Mouse (Mus musculus) lung, adult 18-20 months (tissue): ENCODE data around the gene Arv1.

Experiments used
- DNase-seq, 2 experiments: peaks; one replicate each; pipeline ENCODE4 v3.0.0; 2022; ENCODE audit warnings: mixed read lengths in 2 of 2

Arv1 gene

GRCm38 (mm10) chr8:124721862-124722515 is at the start of gene Arv1, which contains the start of gene Ttc13:
Gene Arv1, plus strand, starts transcription at chr8:124722139.
Gene Ttc13, minus strand, starts transcription at chr8:124721983.
- DNase-seq: peak; percentile 97 to 98

DNA sequence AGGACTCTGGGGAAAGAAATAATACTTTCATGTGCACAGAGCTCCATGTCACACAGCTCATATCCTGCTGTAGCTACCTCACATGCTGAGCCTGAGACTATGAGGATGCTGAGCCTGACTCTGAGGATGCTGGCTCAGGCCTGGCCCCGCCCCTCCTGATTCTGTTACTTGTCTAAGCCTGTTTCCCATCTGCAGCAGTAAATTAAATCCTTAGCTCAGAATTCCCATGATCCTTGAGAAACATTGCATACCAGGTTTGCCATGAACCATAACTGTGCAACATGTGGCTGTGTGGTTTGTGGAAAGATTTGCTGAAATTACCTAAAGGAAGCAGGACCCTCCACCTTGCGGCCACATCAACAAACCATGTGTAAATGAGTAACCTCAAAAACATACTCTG is 49.6 kb upstream of the Arv1 start:
- DNase-seq: no peak

DNA sequence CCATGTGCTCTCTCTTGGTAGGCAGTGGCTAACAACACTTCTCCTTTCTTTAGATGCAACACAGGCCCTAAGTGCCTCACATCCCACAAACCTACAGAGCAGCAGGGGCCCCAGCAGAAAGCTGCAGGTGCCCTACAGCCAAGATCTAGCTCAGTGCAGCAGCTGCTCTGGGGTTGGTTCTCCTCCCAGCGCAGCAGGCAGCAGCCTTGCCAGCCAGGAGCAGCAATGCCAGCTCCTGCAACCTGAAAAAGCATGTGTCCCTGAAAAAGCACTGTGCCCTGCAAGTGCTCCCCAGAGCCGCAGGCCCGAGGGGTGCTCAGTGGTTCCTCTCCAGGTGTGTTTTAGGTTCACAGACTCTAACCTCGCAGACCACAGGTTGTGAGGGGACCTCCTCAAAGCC is 45.3 kb upstream of the Arv1 start:
- no peak for DNase-seq

GRCm38 (mm10) chr8:124677078-124677477 is 44.9 kb upstream of the Arv1 start:
- DNase-seq: no peak

GRCm38 (mm10) chr8:124677486-124677885 is 44.5 kb upstream of the Arv1 start:
- peak; percentile 75 to 81 for DNase-seq

DNA sequence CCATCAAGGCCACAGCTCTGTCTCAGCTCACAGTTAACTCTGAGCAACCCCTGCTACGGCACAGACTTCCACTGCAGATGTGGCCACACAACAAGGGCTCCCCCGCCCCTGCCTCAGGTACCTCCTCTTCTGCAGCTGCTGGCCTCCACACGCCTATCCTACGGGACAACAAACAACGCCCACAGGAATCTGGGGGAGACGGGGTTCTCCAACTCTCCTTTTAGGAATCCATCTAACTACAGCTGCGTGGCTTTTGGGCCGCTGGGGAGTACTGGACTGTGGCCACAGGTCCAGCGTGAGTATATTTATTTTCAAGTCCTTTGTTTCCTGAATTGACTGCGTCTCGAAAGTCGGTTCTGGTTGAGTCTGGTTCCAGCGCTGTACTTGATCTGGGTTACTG is 43.7 kb upstream of the Arv1 start:
- DNase-seq: no peak

- peak; percentile 74 to 80 for DNase-seq
Measured at GRCm38 (mm10) chr8:124681077-124681791, 40.7 kb upstream of the Arv1 start.

GRCm38 (mm10) chr8:124681792-124682157 is 40.2 kb upstream of the Arv1 start:
- peak; percentile 36 to 48 for DNase-seq

DNA sequence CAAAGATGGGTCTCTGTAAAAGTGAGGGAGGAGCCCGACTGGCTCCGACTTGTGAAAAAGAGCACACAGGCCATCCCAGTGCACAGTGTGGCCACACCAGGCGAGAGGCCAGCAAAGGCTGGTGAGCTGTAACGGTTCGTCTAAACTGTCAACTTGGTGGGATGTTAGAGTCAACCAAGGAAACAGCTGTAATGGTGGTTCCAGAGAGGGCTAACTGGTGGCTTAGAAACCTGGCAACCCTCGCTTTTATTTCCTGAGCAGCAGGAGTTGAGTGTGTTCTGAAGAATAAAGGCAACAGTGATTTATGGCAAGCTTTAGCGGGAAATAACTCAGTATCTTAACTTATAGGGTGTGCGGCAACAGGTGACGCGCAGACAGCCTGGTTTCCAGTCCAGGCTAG is 39.7 kb upstream of the Arv1 start:
- no peak for DNase-seq

- DNase-seq: no peak
Measured at GRCm38 (mm10) chr8:124688899-124689298, 33.0 kb upstream of the Arv1 start.

- DNase-seq: peak; percentile 50 to 72
Measured at GRCm38 (mm10) chr8:124691706-124692105, 30.2 kb upstream of the Arv1 start.

DNA sequence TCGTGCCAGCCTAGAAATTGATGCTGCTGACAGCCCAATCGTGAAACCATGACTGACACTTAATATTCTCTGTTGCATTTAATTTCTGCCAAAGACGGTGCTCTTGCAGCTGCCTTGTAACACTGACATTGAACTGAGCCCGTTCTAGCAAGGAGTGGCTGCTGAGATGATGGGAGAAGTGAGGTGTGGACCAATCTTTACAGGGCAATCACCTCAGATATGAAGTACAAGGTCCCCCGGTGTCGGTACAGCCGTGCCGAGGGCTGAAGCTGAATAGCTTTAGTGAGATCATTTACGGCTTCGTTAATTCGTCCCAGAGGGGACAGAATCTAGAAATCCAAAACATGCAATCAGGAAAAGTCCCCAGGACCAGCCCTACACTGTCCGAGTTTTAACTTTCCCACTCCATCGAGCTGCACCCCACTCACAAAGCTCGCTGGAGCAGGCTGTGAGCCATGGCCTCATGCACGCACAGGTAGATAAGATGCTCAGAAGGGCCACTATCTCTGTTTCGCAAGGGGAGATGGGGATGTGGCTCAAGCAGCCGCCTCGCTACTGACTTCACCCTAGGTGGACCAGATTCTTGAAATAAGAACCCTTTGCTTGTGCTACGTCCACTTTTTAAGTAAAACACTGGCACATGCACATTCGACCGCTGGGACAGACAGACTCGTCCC is 26.4 kb upstream of the Arv1 start:
- DNase-seq: no peak

- DNase-seq: no peak
Measured at GRCm38 (mm10) chr8:124700271-124700670, 21.7 kb upstream of the Arv1 start.

DNA sequence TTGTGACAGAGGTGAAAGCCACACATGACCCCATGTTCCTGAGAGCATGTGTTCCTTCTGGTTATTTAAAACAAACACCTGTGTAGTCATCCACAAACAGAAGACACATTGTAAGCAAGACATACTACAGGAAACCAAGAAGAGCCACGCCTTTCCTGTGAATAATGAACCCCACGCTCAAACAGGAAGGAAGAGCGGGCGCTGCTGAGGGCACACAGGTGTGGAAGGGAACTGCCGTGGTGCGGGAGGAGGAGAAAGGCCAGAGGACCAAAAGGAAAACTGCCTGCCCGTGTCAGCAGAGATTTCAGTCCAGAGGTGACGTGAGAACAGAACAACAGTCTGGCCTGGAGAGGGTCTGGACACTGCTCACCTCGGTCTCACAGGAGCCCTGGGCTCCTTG is 20.9 kb upstream of the Arv1 start:
- no peak for DNase-seq

DNA sequence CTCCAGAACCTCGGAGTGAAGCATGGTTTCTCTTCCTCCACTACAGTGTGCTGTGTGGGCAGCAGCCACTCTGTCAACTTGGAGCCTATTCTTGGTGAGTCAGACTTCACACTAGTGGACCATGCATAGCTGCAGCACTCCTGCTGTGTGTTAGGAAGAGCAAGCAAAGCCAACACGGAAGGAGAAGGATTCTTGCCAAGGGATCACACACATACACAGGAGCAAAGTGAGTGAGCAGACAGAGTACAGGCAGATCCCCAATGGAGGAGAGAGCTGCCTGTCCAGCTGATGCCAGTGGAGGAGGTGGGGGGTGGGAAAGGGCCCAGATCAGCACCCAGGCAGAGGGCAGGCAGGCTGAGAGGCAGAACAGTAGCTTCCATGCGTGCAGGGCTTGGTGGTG is 19.8 kb upstream of the Arv1 start:
- no peak for DNase-seq

DNA sequence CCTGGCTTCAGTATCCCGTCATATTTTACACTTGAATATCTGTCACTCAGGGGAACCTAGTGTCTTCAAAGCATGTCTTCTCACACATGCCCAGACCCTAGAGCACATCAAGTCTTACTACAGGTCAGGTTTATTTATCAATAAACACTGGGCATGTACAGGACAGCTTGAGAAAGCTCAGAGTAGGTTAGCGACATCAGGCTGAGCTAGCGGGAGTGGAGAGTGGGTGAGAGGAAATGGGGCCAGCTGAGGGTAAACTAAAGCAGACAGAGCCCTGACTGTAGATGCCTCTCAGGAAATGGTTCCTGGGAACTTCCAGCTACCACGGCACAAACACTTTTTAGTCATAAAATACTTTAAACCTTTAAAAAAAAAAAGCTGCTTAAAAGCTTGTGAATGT is 18.4 kb upstream of the Arv1 start:
- DNase-seq: no peak

DNA sequence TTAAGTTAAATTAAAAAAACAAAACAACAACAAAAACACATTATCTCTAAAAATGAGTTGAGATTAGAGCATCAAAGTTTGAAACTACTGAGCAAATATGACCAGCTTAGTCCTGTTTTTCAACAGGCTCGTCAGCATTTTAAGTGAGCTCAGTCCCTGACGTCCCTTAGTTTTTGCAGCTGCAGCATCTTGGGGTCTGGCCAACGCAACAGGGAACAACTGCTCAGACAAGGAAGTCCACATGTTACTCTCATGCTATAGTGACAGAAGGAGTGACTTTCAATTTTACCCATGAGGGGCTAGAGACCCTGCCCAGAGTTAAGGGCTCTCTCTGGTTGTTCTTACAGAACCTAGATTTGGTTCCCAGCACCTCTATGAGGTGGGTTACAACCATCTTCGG is 17.6 kb upstream of the Arv1 start:
- DNase-seq: no peak

DNA sequence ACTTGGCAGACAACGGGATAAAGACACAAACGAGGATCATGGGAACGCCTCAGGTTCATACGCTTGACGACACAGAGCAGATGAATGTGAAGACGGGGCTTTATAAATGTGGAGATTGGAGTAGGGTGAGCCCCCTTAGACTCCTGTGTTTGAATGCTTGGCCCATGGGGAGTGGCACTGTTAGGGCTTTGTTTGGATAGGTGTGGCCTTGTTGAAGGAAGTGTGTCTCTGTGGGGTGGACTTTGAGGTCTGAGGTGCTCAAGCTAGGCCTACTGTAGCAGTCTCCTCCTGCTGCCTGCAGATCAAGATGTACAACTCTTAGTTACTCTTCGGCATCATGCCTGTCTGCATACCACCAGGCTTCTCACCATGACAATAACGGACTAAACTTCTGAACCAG is 16.1 kb upstream of the Arv1 start:
- DNase-seq: no peak

DNA sequence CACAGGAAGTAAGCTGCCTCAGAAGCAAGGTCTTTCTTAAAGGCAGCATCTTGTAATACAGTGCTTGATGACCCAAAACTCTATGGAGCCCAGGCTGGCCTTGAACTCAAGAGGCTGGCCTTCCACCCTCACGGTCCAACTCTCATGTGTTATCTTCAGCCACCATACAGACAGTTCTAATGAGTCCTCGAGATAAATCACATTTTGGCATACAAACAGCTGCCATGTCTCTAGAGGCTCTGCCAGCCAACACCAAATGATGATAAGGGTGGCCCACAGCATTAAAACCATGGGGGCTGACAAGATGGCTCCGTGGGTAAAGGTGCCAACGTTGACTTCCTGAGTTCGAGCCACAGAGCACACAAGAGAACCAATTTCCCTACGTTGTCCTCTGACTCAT is 8.7 kb upstream of the Arv1 start:
- no peak for DNase-seq

DNA sequence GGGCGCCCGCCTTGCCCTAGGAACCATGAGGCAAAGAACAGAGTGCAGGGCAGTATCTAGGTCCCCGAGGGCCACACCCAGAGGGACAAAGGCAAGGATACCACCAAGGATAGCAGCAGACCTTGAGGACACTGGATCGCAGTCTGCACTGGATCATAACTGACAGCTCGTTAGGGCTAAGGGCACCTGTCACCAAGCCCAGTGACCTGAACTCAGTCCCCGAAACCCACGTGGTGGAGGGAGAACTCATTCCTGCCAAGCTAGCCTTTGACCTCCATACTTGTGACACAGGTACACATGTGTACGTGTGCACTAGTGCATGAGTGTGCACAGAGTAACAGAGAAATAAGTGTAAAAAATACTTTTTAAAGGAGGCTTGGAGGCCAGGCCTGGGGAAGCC is 6.2 kb upstream of the Arv1 start:
- DNase-seq: no peak

DNA sequence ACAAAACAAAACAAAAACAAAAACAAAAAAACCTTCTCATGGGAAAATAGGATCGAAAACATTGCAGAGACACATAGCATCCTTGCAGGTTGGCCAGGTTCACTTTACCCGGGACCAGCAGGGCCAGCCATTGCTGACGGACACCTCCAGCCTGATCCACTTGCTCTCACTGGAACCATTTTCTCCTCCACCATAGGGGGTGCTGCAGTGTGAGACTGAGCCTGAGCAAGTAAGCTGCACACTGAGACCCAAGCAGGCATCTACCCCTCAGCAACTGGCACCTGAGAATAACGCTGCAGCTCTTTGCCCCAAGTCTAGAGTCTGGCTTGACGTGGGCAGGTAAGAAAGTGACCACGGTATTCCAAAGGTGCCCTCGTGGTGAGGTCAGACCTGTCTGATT is 1.8 kb upstream of the Arv1 start:
- DNase-seq: no peak

GRCm38 (mm10) chr8:124720938-124721861 is 739 bp upstream of the Arv1 start:
- peak in 1 of 2 experiments; percentile 17 for DNase-seq

DNA sequence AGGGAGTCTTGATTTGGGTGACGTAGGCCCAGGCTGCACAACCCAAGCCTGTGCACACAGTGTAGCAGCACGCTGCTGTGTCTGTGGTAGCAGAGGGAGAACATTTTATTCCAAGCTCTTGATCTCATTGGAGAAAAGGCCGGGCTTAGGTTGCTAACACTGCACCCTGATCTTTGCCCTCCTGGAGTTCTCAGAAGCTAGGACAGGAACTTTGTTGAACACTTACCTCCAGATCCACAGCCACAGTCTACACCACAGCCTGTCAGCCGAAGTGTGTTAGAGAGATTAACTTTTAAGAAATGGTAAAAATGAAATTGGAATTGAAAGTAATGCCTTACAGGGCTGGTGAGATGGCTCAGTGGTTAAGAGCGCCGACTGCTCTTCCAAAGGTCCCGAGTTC is 2.4 kb downstream of the Arv1 start:
- DNase-seq: no peak
